Mouse (Mus musculus): ENCODE results near the gene Cnn1.
"Not testable (repeated sequence)": the region's sequence is repeated elsewhere in the genome, so short reads cannot be mapped to it uniquely, and the experiment has no call there.

Cnn1 gene

DNA sequence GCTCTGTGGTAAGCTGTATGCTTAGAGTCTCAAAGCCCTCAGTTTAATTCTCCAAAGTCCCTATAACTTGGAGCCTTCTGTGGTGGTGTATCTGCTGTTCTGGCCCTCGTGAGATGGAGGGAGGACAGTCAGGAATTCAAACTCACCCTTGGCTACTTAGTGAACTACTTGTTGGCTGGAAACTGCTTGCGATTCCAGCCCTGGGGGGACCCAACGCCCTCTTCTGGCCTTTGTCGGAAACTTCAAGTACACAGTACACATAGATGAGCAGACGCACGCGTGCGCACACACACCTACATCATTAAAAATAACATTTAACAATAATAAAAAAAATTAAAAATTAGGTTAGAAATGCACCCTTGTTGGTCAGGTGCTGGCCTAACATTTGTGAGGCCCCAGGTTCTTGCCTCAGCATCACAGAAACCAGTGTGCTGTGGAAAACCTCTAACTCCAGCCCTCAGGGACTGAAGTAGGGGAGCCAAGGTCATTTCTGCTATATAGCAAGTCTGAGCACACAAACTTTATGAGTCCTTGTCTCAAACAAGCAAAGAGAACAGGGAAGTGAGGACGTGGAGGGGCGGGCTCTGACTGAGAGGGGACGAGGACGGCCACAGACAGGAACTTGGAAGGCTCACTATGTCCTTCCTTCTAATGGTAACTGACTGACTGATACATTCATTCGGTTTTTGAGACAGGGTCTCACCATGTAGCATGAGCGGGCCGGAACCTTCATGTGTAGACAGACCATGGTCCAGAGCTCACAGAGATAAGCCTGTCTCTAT lies 26.4 kb downstream of the Cnn1 start:
- DNase-seq (ENCODE audit: low spot score in 2 of 2) = no peak

DNA sequence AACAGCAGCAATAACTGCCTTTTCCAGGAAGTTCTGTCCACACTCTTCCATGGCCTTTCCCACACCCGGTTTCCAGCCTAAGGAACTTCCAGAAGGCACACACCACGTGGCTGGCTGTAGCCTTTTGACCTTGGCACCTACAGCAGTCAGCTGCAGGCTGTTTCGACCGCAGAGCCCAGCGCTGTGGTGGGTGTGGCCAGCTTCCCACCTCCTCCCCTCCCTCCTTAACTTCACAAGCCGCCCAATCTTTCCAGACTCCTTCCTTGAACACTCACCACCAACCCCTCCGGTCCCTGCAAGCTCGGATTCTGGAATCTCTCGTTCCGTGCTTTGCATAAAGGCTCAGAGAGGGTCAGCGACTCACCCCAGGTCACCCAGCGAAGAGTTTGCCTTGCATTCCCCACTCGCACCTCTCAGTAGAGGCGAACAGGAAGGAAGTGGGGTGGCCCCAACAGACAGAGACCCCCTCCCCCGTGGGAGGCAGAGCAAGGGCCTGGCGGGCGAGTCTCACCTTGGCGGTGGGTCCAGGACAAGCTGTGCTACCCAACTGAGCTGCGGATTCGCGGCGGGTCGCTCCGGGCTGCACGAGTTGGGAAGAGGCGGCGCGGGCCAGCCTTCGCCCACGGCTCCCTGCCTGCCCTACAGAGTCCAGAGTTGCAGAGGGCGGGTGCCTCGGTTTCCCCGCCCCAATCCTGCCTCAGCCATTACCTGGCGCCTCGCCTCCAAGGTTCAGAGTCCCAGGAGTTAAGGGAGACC lies 32.4 kb downstream of the Cnn1 start:
- DNase-seq (ENCODE audit: low spot score in 2 of 2) = peak in 1 of 2 experiments; percentile 28

- no peak for DNase-seq (ENCODE audit: low spot score in 2 of 2)
Measured at GRCm38 (mm10) chr9:22132220-22132619, 33.2 kb downstream of the Cnn1 start.

GRCm38 (mm10) chr9:22134246-22134890 lies 35.4 kb downstream of the Cnn1 start:
- DNase-seq (ENCODE audit: low spot score in 2 of 2) = no peak

GRCm38 (mm10) chr9:22134988-22135643 lies 36.1 kb downstream of the Cnn1 start:
- no peak for DNase-seq (ENCODE audit: low spot score in 2 of 2)

- no peak for DNase-seq (ENCODE audit: low spot score in 2 of 2)
Measured at GRCm38 (mm10) chr9:22135644-22136390, 36.8 kb downstream of the Cnn1 start, which contains the start of gene Acp5. TSS of gene Acp5 (minus strand) at chr9:22135711.

DNA sequence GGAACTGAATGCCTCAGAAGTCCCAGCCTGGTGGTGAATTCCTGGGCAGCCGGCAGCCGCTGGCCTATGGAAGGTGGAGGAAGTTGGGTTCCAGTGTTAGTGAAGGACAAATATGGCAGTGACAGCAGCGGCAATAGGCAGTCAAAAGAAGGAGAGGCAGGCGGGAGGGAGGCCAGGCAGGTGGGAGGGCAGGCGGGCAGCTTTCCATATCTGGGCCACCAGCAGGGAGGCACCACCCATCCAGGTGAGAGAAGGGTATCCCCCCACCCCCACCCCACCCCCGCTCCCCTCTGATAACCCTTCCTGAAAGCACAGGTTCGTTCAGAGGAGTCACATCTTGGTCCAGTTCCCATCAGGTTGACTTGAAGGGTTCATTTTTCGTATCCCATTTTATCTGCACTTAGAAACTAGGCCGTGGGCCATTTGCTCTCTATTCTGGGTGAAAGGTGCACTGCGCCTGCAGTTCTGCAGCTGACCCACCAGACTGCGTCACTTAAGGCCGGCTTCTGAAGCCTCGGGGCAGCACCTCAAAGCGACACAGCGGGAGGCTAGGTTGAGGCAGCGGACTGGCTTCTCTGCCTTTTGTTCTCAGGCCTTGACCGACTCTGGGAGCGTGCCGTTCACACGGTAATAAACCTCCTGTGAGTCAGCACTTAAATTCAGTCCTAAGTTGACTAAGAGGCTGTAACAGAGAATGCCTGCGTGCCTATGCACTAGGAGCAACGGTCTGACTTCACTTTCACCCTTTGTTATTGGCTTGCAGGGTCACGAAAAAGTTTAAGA lies 37.9 kb downstream of the Cnn1 start:
- DNase-seq (ENCODE audit: low spot score in 2 of 2) = no peak

DNA sequence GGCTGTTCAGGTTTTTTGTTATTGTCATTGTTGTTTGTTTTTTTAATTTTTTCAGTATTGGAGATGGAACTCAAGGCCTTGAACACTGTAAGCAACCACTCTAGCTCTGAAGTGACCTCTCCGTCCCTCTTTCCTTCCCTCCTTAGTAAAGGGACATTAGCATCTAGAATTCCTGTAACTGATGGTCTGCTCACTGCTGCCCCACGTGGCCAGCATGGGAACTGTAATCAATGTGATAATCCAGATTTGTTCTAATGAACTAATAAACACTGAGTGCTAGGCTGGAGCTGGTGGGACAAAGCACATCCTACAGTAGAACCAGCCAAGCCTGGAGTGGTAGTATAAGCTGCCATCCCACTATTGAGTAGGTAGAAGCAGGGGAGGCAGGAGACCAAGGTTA lies 39.5 kb downstream of the Cnn1 start:
- DNase-seq (ENCODE audit: low spot score in 2 of 2) = no peak

GRCm38 (mm10) chr9:22139746-22140145 lies 40.7 kb downstream of the Cnn1 start:
- DNase-seq (ENCODE audit: low spot score in 2 of 2) = no peak

GRCm38 (mm10) chr9:22143108-22144037 lies 44.4 kb downstream of the Cnn1 start:
- peak; percentile 37 to 72 for DNase-seq (ENCODE audit: low spot score in 2 of 2)

DNA sequence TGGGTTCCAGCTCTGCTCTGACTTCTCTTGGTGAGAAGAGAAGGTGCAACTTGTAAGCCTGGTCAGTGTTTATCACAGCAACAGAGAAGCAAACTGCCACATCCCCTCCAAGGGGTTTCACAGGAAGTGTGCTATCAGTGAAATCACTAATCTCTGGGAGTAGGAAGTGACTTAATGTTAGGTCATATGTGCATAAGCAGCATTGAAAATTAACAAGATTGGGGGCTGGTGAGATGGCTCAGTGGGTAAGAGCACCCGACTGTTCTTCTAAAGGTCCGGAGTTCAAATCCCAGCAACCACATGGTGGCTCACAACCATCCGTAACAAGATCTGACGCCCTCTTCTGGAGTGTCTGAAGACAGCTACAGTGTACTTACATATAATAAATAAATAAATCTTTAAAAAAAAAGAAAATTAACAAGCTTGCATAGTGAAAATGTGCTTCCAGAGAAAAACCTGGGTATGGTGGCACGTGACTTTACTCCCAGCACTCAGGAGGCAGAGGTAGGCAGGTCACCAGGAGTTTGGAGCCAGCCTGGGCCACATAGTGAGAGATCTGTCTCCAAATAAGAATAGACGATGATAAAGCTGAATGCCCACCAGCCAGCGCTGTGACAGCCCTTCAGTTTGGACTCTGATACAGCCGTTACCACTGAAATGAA lies 45.4 kb downstream of the Cnn1 start:
- DNase-seq (ENCODE audit: low spot score in 2 of 2) = no peak

DNA sequence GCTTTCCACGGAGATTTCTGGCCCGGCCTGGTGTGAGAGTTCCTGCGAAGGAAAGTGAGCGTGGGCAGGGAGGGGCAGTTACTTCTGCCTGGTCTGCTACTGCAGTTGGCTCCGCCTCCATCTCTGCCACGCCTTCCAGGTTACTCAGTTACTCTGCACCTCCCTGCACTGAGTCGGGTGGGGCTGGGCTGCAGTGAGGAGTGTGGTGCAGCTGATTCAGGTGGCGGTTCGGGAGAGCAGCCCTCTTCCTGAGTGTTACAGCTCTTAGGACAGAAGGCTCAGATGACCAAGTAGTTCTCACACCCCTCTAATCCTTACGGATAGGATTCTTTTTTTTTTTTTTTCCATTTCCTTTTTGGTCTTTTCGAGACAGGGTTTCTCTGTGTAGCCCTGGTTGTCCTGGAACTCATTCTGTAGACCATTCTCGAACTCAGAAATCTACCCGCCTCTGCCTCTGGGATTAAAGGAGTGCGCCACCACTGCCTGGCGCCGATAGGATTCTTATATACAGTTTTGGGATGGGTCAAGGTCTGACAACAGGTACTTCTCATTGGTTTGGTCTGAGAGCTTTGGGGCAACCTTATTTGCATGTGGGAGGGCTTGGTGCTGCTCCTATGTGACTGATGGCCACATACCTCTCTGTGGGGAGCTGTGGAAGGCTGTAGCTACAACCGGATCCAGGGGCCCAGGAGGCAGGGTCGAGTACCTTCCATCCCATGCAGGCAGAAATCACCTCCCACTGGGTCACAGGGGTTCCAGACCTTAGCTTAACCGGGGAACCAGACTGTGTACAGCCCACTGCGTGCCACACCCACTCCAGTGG lies 50.6 kb downstream of the Cnn1 start:
- no peak for DNase-seq (ENCODE audit: low spot score in 2 of 2)

DNA sequence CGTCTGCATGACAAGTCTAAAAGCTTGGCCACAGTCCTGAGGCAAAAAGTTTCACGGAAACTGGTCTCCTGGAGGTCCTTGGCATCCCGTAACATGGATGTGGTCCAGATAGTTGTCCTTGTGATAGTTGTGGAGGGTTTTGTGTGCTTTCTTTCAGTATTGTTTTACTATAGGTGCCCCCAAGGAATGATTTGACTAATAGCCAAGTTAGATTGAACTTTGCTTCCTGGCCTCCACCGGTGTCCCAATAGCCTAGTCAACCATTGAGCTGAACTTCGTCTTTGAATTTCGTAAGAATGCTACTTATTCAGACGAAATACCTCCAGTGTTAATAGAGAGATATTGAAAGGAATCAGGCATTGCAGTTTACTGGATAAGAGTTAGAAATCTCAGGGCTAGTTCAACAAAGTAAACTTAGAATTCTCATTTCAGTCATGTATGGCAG lies 51.3 kb downstream of the Cnn1 start:
- not testable (repeated sequence) for DNase-seq (ENCODE audit: low spot score in 2 of 2)

DNA sequence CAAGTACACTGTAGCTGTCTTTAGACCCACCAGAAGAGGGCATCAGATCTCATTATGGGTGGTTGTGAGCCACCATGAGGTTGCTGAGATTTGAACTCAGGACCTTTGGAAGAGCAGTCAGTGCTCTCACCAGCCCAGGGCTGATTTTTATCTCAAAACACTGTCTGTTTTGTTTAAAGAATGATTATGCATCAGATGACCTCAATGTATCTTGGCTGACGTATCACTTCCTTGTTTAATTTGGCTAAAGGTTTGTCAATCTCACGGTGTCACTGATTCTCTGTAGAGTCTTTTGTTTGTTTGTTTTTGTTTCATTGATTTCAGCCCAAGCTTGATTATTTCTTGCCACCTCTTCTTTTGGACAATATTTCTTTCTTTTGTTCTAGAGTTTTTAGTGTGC lies 51.9 kb downstream of the Cnn1 start:
- no peak for DNase-seq (ENCODE audit: low spot score in 2 of 2)

GRCm38 (mm10) chr9:22153810-22154209 lies 54.8 kb downstream of the Cnn1 start:
- DNase-seq (ENCODE audit: low spot score in 2 of 2) = no peak

GRCm38 (mm10) chr9:22155614-22156013 lies 56.6 kb downstream of the Cnn1 start:
- DNase-seq (ENCODE audit: low spot score in 2 of 2) = peak; percentile 27 to 62

DNA sequence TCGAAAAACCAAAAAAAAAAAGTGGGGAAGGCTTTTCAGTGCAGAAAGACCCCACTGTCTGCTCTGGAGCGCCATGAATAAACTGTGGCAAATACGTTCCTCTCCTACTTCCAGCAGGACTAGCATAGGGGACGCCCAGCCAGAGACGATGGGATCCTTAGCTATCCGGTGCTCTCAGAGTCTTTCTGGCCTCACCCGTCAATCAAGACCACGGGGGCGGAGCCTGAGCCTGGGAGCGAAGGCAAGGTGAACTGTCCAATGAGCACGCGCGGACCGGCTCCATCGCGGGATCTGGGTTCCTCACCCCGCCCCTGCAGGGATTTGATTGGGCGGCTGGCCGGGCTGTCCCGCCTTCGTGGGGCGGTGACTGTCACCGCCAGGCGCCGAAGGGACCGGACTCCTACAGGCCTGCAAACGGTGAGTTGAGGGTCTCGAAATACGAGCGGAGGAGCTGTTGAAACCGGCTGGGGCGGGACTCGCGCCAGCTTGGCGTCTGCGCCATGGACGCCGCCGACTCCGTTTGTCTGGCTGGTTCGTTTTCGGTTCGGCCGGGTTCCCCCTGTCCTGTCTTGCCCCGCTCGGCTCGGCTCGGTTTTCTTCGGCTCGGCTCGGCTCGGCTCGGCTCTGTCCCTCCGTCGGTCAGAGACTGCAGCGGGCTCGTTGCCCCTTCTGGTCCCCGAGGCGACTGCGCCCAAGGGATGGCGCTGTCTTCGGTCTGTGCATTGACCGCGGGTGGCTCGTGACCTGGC lies 57.7 kb downstream of the Cnn1 start, which contains the start of gene Pigyl:
Gene Pigyl, plus strand, starts transcription at position 350 of the 749 bp plus-strand sequence.
- peak; percentile 98 for DNase-seq (ENCODE audit: low spot score in 2 of 2)

All from heart, adult 9 months (tissue).